Mouse (Mus musculus) limb, embryonic 14.5 days (tissue): ENCODE results near the gene Ehmt1. TPM values are rescaled to one million over a fixed set of nuclear protein-coding genes. Genes with fewer than 3 reads are reported as not detected.
A peak's percentile ranks its signal among the peaks of the same experiment; 100 is the strongest.

Experiments used
- ATAC-seq: fragments of 200-750 bp; cut with Nextera tagmentation; 2 replicates; pipeline ENCODE4 v1.8.0; 2017; ENCODE audit warnings: low read depth, moderate number of reproducible peaks, moderate TSS enrichment; ENCODE audit not compliant: low FRiP score
- DNase-seq: peaks from one replicate; pipeline ENCODE4 v3.0.0-alpha.2; 2015; ENCODE audit warnings: low spot score
- H3K27ac ChIP-seq: fragments of 300-500 bp; sonication (generic); replicated peaks from 2 replicates; pipeline ENCODE4 v1.5.1; 2014; ENCODE audit warnings: low read depth, mild to moderate bottlenecking, low read length, moderate library complexity, mixed read lengths
- H3K27me3 ChIP-seq: fragments of 300-500 bp; sonication (generic); 2 replicates; pipeline ENCODE4 v1.6.1; 2014; ENCODE audit warnings: low read length, mixed read lengths; ENCODE audit not compliant: control insufficient read depth, insufficient read depth
- H3K36me3 ChIP-seq: fragments of 300-500 bp; sonication (generic); 2 replicates; pipeline ENCODE4 v1.6.1; 2014; ENCODE audit warnings: mild to moderate bottlenecking, low read length, moderate library complexity, mixed read lengths; ENCODE audit not compliant: control insufficient read depth, insufficient read depth
- H3K4me1 ChIP-seq: fragments of 300-500 bp; sonication (generic); 2 replicates; pipeline ENCODE4 v1.6.1; 2014; ENCODE audit warnings: antibody characterized with exemption, low read length, mixed read lengths; ENCODE audit not compliant: control insufficient read depth, insufficient read depth
- H3K4me2 ChIP-seq: fragments of 300-500 bp; sonication (generic); replicated peaks from 2 replicates; pipeline ENCODE4 v1.6.1; 2014; ENCODE audit warnings: low read depth, mild to moderate bottlenecking, low read length, moderate library complexity; ENCODE audit not compliant: severe bottlenecking
- H3K4me3 ChIP-seq: fragments of 300-500 bp; sonication (generic); replicated peaks from 2 replicates; pipeline ENCODE4 v1.5.1; 2014; ENCODE audit warnings: low read length
- H3K9ac ChIP-seq: fragments of 300-500 bp; sonication (generic); 2 replicates; pipeline ENCODE4 v1.6.1; 2014; ENCODE audit warnings: mild to moderate bottlenecking, low read depth, low read length, moderate library complexity; ENCODE audit not compliant: severe bottlenecking
- H3K9me3 ChIP-seq: fragments of 300-500 bp; sonication (generic); 2 replicates; pipeline ENCODE4 v1.6.1; 2016; ENCODE audit warnings: low read length; ENCODE audit not compliant: control insufficient read depth
- POLR2A ChIP-seq: fragments of 200-500 bp; IDR thresholded peaks from 2 replicates; pipeline ENCODE4 v1.8.0; 2012; ENCODE audit warnings: inconsistent platforms, mild to moderate bottlenecking, moderate library complexity, borderline replicate concordance; ENCODE audit not compliant: insufficient read depth, insufficient read length; ENCODE audit errors: extremely low read depth
- WGBS: fragments of 180-500 bp; shearing (Covaris S2); extraction: QIAGEN DNeasy Blood & Tissue Kit; methylation state at CpG from one replicate; pipeline ENCODE4 v1.1.7; 2014; 5-methylcytosine and 5-hydroxymethylcytosine counted together
- microRNA-seq: library from miRNA; unstranded; fragments of <30 nt; microRNA quantifications from one replicate; pipeline ENCODE4, GENCODE M21; 2016
- polyA plus RNA-seq, 2 experiments: library from polyadenylated mRNA; depleted of rRNA in 1 of 2; stranded (reverse) in 1 of 2; unstranded in 1 of 2; fragments of >200 nt; fragmentation: Nextera tagmentation in 1 of 2; extraction: Ambion mirVana in 1 of 2; gene quantifications; 2 replicates each; pipeline versions ENCODE4 v1.2.1 to v1.2.3; 2012 to 2014

The Ehmt1 gene
- polyA plus RNA-seq, 2 experiments: 74.6 to 98.3 TPM

GRCm38 (mm10) chr2:24761923-24762445 lies 157.4 kb downstream of the Ehmt1 start:
- H3K27me3 ChIP-seq: peaks cover 32% of the 10 kb centered on the region
- no peak for TF ChIP-seq POLR2A
- H3K9ac ChIP-seq: no peak overlapping the region
- peak; percentile 69 for ATAC-seq
- DNase-seq: peak; percentile 85
- H3K4me2 ChIP-seq: peak overlapping the region; percentile 99
- H3K36me3 ChIP-seq: no peaks in the 10 kb centered on the region
- peak overlapping the region; percentile 52 for H3K4me3 ChIP-seq
- H3K4me1 ChIP-seq: peaks cover 8% of the 10 kb centered on the region
- WGBS: 0% methylated on average over 33 of the region's 35 CpGs
- no peaks in the 10 kb centered on the region for H3K9me3 ChIP-seq
- no peak overlapping the region for H3K27ac ChIP-seq

- Histone ChIP-seq H3K9me3 (no peaks in the 10 kb centered on the region), H3K4me3 (no peak overlapping the region), H3K36me3 (no peaks in the 10 kb centered on the region), H3K27me3 (no peaks in the 10 kb centered on the region), H3K4me2 (no peak overlapping the region), H3K27ac (no peak overlapping the region), H3K4me1 (no peaks in the 10 kb centered on the region), H3K9ac (no peak overlapping the region)
- WGBS: 93% methylated on average over 1 of the region's 1 CpGs
- DNase-seq (peak; percentile 35), ATAC-seq (no peak)
- no peak for TF ChIP-seq POLR2A
These were observed 164.1 kb downstream of the Ehmt1 start for GRCm38 (mm10) chr2:24755276-24755675.

GRCm38 (mm10) chr2:24752599-24752998 lies 166.8 kb downstream of the Ehmt1 start:
- ATAC-seq (no peak), DNase-seq (no peak)
- no peaks in the 10 kb centered on the region for H3K36me3 ChIP-seq
- no peak overlapping the region for H3K27ac ChIP-seq
- H3K9me3 ChIP-seq: no peaks in the 10 kb centered on the region
- WGBS: 65% methylated on average over 4 of the region's 4 CpGs
- no peak overlapping the region for H3K4me3 ChIP-seq
- no peaks in the 10 kb centered on the region for H3K27me3 ChIP-seq
- no peak for TF ChIP-seq POLR2A
- no peaks in the 10 kb centered on the region for H3K4me1 ChIP-seq
- no peak overlapping the region for H3K4me2 ChIP-seq
- no peak overlapping the region for H3K9ac ChIP-seq

DNA sequence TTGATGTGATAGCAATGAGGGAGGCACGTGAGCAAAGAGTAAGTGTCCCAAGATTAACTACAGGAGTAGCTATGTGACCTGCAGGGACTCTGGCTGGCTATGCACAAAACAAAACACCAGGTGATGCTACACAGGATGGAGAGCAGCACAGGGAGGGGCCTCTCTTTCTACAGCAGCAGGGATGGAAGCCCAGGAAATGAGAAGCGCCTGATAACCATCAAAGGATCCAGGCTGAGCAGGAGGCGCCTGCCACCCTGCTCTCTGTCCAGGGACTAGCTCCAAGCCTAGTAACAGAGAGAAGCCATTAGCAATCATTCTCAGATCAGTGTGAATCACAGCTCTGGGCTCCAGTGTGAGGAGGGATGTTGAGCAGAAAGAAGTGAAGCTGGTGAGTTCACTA lies 169.4 kb downstream of the Ehmt1 start:
- Histone ChIP-seq H3K36me3 (no peaks in the 10 kb centered on the region), H3K27ac (no peak overlapping the region), H3K4me3 (no peak overlapping the region), H3K4me1 (no peaks in the 10 kb centered on the region), H3K27me3 (no peaks in the 10 kb centered on the region), H3K4me2 (no peak overlapping the region), H3K9ac (no peak overlapping the region), H3K9me3 (no peaks in the 10 kb centered on the region)
- ATAC-seq: no peak
- DNase-seq: no peak
- 38% methylated on average over 3 of the region's 3 CpGs for WGBS
- no peak for TF ChIP-seq POLR2A

DNA sequence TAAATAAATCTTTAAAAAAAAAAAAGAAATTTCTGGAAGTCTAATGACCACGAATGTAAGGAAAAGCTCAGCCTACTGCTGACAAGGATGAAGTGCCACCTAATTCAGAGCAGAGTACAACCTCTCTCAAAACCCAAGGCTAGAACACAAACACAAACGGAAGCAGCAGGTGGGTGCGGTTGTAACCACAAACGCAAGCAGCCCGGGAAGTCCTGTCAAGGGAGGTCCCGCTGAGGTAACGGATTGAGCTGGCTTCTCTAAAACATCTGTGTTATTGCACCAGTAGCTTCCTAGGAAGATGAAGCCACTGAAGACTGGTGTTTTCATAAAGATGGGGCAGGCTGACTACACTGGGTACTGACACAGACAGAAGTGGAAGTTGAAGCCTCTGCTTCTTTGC lies 171.5 kb downstream of the Ehmt1 start:
- no peaks in the 10 kb centered on the region for H3K4me1 ChIP-seq
- no peak overlapping the region for H3K9ac ChIP-seq
- no peaks in the 10 kb centered on the region for H3K36me3 ChIP-seq
- WGBS: 66% methylated on average over 7 of the region's 7 CpGs
- ATAC-seq: no peak
- DNase-seq: no peak
- no peak overlapping the region for H3K27ac ChIP-seq
- H3K9me3 ChIP-seq: no peaks in the 10 kb centered on the region
- no peaks in the 10 kb centered on the region for H3K27me3 ChIP-seq
- H3K4me2 ChIP-seq: no peak overlapping the region
- H3K4me3 ChIP-seq: no peak overlapping the region
- no peak for TF ChIP-seq POLR2A

Small RNA genes lying within 50 kb of the gene (microRNA-seq; reads per million reads assigned to microRNA genes)
- gene Gm22875: not detected

Other genes starting within 250 kb of the Ehmt1 start
- gene Cacna1b, start 156.5 kb downstream of the Ehmt1 start, polyA plus RNA-seq (2012; rRNA removed): 2.7 and 4.1 TPM in 2 replicates
- 1.4 and 2.9 TPM in 2 replicates for gene Cacna1b, start 156.5 kb downstream of the Ehmt1 start, polyA plus RNA-seq (2014; fragmentation: Nextera tagmentation; extraction: Ambion mirVana)
- gene Arrdc1, start 15.6 kb upstream of the Ehmt1 start, polyA plus RNA-seq (2012; rRNA removed): 65.0 and 80.7 TPM in 2 replicates
- gene Arrdc1, start 15.6 kb upstream of the Ehmt1 start, polyA plus RNA-seq (2014; fragmentation: Nextera tagmentation; extraction: Ambion mirVana): 33.1 and 34.1 TPM in 2 replicates
- 30.7 and 31.5 TPM in 2 replicates for gene Zmynd19, start 30.2 kb upstream of the Ehmt1 start, polyA plus RNA-seq (2012; rRNA removed)
- gene Zmynd19, start 30.2 kb upstream of the Ehmt1 start, polyA plus RNA-seq (2014; fragmentation: Nextera tagmentation; extraction: Ambion mirVana): 21.2 and 22.1 TPM in 2 replicates
- gene Dph7, start 42.8 kb upstream of the Ehmt1 start, polyA plus RNA-seq (2012; rRNA removed): 36.6 and 41.0 TPM in 2 replicates
- gene Dph7, start 42.8 kb upstream of the Ehmt1 start, polyA plus RNA-seq (2014; fragmentation: Nextera tagmentation; extraction: Ambion mirVana): 30.4 and 32.0 TPM in 2 replicates
- gene Mrpl41, start 55.5 kb upstream of the Ehmt1 start, polyA plus RNA-seq (2012; rRNA removed): 63.6 and 81.9 TPM in 2 replicates
- gene Mrpl41, start 55.5 kb upstream of the Ehmt1 start, polyA plus RNA-seq (2014; fragmentation: Nextera tagmentation; extraction: Ambion mirVana): 133 and 136 TPM in 2 replicates
- 11.1 and 12.0 TPM in 2 replicates for gene Pnpla7, start 56.4 kb upstream of the Ehmt1 start, polyA plus RNA-seq (2012; rRNA removed)
- gene Pnpla7, start 56.4 kb upstream of the Ehmt1 start, polyA plus RNA-seq (2014; fragmentation: Nextera tagmentation; extraction: Ambion mirVana): 7.9 and 9.0 TPM in 2 replicates
- gene Nsmf, start 134.7 kb upstream of the Ehmt1 start, polyA plus RNA-seq (2012; rRNA removed): 143 and 216 TPM in 2 replicates
- 48.6 and 67.7 TPM in 2 replicates for gene Nsmf, start 134.7 kb upstream of the Ehmt1 start, polyA plus RNA-seq (2014; fragmentation: Nextera tagmentation; extraction: Ambion mirVana)
- 0.13 and 0.26 TPM in 2 replicates for gene Entpd8, start 160.7 kb upstream of the Ehmt1 start, polyA plus RNA-seq (2012; rRNA removed)
- not detected in 2 replicates for gene Entpd8, start 160.7 kb upstream of the Ehmt1 start, polyA plus RNA-seq (2014; fragmentation: Nextera tagmentation; extraction: Ambion mirVana)
- gene Noxa1, start 175.5 kb upstream of the Ehmt1 start, polyA plus RNA-seq (2012; rRNA removed): 0.12 and 0.13 TPM in 2 replicates
- 0.15 TPM in 1 of 2 replicates, not detected in the other for gene Noxa1, start 175.5 kb upstream of the Ehmt1 start, polyA plus RNA-seq (2014; fragmentation: Nextera tagmentation; extraction: Ambion mirVana)